Mouse (Mus musculus) induced T-regulatory cell, adult 2 months (primary cell): ENCODE measurements at regions not wholly inside any gene's neighbourhood (a gene's known extent, or its start where the extent isn't known, plus 50 kb on each side); places are given as distances from the start of the nearest gene placed in this dataset.

ENCODE experiments used
- DNase-seq: peaks from one replicate; pipeline ENCODE4 v3.0.0-alpha.2; 2012; ENCODE audit warnings: low read depth

DNA sequence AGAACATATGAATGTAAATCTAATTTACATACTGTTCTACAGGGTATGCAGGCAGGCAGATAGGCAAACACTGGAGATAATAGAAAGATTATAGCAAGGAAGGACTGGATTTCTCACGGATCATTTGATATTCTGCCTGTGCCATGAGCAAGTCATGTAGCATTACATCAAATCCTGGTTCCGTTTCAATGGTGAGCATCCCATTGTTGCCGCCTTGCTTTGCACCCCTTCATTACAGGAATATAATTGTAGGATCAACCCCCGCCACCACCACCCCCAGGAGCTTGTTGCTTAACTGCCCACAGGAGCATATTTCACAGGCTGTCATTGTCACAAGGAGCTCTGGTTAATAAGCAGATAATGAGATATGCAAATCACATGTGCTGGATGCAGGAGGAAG lies 468.8 kb upstream of the Rgma start:
- DNase-seq, result no peak

DNA sequence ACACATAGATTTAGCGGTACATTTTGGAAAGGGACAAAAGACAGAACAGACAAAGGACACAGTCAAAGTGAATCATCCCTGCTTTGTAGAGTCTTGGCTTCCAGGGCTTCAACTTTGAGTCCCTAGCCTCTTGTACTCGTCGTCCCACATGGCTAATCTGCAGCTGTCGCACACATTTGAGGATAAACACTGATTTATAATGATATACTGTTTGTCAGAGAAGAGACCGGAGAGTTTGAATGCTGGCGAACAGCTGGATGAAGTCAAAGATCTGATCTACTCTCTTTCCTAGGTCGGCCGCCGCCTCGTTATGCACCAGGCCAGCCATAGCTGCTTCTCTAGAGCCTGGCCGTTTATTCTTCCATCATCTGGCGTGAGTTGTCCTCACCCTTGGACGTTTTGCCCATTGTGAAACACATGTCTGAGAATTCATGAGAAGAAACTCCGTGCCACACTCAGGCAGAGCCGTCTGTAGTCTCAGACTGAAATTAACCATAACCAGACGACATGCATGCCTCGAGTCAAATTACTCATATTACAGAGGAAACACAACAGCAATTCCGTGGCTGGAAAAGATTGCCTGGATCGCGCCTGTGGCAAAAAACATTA lies 448.4 kb upstream of the Rgma start:
- no peak for DNase-seq

DNA sequence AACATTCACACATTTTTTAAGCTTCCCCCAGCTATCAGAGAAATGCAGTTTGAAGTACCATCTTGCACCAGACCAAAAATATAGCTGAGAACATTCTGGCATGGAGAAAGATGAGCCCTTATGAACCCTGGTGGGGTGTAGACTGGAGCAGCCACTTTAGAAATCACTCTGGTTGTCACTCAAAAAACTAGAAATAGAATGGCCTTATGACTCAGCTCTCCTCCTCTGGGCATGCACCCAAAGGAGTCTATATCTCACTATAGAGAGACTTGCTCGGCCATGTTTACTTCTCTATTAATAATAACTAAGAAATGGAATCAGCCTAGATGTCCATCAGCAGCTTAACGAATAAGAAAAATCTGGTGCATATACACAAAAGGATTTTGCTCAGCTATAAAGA lies 436.5 kb upstream of the Rgma start:
- DNase-seq, result no peak

DNA sequence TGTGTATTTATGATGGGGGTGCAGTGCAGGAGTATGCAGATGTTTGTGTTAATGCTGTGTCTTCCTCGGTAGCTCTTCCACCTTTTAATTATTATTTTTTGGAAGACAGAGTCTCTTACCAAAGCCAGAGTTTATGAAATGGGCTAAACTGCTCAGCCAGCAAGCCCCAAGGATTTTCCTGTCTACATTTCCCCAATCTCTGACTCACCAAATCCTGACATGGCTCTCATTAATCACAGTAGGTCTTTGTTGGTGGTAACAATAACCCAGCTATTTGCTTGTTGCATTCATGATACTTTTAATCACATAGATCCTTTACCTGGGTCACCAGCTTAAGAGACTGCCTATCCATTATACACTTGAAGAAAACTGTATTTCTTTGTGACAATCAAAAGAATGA lies 427.8 kb upstream of the Rgma start:
- DNase-seq, result no peak

DNA sequence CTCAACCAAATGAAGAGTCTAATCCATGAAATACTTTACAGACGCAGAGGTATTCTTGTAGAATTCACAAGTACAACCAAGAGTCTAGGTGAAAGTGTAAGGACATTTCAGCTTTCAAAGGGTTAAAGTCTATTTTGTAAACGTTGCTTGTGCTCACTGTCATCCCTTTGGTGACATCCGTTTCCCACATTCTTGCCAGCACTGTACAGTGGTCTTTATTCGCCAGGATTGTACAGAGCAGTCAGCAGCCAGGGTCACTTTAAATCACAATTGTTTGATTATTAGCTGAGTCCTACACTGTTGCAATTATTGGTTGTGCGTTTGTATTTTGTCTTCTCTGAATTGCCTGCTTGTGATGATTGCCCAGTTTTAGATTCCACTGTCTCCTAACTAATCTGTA lies 427.3 kb upstream of the Rgma start:
- DNase-seq, result no peak

DNA sequence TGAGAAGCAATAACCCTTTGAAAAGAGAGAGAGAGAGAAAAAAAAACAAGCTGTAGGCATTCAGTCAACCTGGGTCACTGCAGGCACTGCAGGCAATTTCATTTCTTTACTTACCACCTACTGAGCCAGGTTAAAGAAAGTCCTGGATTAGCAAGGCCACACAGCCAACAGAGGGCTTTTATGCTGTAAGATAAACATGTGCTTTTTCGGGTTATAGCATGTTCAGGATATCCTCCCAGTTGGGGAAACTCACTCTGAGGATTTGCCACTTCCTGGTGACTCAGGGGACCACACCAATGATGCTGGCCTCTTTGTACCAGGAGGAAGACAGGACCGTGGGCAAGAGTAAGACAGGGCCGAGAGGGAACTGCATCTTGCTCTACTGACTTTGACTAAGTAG lies 426.6 kb upstream of the Rgma start:
- no peak for DNase-seq

DNA sequence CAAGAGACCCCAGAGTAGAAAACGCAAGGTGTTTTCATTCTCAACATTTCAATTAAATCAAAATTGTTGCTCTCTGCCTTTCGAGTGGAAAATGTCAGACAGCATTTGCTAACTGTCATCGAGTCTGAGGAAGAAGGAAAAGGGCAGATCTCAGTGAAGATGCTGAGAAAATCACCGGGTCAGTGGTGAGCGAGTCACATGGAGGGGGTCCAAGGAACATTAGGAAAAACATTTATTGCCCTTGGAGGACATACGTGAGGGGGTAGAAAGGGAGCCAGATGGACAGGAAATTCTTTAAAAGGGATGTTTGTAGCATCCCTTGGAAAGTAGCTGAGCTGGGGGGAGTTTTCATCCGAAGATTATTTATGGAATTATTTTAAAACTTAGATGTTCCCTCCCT lies 425.4 kb upstream of the Rgma start:
- DNase-seq, result no peak

DNA sequence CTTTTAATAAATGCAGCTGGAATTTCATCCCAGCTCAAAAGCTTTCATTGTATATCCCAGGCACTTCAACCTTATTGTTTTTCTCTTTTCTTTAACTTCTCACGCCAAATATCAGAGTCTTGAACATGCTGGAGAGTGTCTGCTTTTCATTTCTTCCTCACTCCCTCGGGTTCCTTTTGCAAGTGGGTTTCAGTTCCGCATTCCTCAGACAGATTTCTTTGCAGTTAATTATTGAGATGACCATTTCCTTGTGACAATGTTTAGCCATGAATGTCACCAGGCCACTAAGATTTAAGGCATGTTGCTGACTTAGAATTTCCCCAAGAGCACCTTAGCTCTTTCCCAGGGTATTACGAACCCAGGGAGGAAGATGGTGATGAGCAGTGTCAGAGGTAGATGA lies 417.6 kb upstream of the Rgma start:
- no peak for DNase-seq

DNA sequence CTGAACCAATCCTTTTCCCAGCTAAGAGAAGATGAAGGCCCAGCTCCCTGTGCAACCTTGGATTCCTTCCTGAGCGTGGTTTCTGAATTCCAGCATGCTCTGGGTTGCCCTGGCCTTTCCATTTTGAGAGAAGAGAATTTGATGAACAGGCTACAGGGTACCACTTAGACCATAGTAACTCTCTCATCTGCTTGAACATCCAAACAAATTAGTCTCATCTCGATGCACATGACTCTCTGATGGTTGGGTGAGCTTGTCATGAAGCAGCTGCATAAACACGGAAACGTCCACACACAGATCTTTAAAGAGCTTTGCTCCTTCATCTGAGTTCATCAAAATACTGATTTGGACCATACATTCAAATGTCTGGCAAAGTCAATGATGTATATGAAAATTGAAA lies 414.0 kb upstream of the Rgma start:
- DNase-seq, result no peak

DNA sequence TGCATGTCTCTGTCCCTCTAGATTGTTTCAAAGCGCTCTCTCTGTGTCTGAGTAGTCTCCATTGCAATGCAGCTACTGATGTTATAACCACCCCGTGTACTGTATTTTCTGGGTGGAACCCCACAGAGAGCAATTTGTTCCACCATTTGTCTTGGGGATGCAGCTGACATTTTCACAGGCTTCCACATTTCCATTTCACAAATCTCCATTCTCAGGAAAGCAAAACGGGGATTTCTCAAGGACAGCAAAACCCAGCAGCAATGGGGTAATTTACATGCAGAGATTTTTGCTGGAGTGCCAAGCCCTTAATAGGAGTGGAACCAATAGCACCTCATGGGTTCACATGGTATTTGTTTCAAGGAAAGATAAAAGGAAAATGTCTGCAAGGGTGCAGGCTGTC lies 412.5 kb upstream of the Rgma start:
- no peak for DNase-seq

DNA sequence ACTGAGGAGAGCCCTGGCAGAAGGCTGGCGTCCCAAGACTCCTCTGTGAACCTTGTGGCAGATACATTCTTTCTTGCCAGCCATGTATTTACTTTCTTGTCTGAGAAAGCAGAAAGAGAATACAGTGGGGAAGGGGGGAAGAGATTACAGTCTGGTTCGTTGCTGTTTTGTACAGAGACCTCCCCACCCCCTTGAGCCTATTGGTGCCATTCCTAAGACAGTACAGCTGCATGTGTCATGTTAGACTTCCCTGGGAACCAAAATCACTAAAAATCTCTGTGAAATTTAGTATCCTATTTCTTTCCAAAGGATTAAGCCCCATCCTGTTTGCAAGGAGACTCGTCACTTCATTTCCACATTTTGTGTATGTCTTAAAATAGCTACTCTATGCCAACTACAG lies 411.4 kb upstream of the Rgma start:
- no peak for DNase-seq

DNA sequence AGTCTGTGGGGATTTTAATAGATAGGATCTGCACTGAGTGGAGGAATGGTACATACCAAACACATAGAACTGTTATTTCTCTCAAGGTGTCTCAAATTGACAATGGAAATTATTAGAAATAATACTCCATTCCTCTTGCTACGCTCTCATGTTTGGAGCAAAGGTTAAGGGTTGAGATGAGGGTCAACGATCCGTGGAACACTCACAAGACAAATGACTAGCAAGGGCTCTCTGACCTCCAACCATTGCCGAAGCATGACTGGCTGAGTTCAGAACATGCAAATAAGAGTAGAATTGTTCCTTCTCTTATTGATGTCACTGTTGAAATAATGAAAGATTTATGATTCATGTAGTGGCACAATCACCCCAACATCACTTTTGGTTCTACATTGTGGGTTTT lies 407.1 kb upstream of the Rgma start:
- no peak for DNase-seq

DNA sequence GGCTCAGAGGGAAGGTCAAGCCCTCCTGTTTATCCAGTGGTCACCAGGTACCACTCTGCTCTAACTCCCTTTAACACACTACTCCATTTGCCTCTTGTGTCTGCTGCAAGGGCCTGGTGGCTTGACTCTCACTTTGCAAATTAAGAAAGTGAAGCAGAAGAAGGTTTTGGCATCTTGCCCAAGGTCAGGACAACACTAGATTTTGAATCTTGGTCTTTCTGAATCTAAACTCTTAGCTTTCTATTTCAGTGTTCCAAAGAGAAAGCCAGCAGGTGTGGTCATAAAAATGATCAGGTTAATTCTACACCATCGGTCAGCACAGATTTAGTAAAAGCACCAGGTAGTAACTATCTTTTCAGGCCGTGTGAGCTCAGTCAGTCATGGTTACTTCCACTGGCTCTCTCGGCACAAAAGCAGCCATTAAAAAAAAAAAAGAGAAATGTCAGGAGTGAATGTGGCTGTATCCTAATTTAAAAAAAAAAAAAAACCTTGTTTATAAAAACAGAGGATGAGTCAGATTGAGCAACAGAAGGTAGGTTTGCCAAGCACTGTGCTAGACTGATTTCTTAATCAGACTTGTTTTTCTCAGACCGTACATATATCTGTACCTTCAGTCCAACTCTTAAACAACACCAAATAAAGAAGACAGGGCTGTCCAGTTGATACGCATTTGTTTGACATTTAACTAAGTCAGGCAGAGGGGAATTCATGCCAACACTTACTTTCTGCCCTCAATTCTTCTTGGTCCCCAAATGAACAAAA lies 403.6 kb upstream of the Rgma start:
- no peak for DNase-seq

DNA sequence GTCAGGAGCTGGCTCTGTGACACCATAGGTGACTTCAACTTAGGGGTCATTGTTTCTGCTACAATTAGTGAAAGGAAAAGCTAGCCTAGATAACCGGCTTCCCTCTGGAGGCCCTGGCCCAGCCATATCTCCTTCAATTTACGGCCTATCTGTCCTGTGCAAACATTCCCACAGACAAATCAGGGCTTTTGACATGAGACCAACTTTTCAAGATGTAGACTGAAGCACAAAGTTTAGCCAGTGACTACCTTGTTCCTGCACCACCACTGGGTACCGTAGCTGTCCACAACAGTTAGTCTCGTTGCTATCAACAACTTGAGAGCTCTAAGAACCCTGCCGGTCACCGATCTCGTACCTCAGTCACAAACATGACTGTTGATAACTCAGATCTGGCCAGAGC lies 402.9 kb upstream of the Rgma start:
- DNase-seq, result no peak

DNA sequence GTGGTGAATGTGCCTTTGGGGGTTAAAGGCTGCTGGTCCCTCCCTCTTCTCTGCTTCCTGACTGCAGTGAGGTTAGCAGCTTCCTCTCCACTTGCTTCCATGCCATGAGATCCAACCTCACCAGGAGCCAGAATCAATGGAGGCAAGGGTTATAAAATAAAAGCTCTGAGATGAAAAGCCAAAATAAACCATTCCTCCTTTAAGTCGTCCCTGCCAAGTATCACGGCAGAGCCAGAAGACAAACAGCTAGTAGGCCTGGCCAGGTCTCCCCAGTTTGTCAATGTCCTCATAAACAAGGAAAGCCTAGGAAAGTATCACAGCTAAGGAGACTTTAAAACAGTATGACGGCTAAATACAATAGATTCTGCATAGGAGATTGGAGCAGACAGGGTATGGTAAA lies 401.5 kb upstream of the Rgma start:
- no peak for DNase-seq

DNA sequence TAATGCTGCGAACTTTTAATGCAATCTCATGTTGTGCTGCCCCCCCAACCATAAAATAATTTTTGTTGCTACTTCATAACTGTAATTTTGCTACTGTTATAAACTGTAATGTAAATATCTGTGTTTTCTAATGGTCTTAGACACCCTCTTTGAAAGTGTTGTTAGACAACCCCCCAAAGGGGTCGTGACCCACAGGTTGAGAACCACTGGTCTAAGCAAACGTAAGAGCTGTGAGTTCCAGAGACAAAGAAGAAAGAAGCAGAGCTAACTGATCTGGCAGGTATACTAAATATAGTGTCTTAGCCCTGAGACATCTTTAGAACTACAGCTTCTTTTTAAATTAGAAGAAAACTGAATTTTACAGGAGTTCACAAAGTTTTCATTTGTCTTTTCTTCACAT lies 400.9 kb upstream of the Rgma start:
- no peak for DNase-seq

DNA sequence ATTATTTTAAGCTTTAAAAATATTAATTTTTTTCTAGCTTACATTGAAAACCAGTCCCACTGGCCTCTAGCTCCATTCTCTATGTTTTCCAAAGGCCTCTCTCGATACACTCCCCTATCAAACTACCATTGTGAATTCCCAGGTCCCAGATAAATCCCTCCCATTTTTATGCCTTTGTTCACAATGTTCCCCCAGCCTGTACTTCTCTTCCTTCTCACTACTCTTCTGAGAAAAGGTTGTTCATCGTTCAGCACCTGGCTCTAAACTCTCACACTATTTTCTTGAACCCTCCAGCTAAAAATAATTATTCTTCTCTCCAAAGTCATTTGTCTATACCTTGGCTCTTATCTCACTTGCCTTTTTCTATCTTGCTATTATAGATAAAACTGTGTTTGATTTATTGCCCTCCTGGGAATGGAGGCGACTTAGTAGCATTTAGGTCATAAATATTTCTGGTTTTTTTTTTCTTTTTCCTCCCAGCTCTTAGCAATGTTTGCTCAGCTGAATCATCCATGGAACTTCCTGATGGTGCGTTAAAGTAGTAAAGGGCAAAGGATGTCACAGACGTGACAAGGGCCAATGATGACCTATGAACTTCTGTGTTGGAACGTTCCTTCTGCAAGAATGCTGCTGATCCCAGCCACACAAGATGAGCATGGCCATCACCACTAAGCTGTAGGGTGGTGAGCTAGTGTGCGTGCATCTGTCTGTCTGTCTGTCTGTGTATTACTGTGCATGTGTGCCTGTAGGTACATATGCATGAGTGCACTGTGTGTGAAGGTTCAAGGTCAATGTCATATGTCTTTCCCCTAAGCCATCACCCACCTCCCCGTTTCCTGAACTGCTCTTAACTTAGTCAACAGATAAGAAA lies 384.5 kb upstream of the Rgma start:
- DNase-seq, result no peak

DNA sequence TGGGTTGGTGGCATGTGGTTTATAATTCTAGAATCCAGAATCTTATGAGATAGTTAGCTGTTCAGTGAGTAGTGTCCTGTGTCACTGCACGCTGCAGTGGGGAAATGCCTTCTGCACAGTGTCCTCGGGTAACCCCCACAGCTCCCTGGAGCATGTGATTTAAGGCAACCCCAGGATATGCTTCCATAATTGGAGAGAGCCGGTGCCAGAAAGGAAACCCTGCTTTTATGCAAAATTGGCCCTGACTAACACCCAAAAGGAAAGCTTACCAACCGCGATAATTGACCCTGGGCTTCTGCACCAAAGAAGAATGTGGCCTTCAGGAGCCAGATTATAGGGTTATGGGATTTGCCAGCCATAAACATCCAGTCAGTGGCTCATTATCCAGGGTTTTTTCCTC lies 376.9 kb upstream of the Rgma start:
- DNase-seq, result no peak

DNA sequence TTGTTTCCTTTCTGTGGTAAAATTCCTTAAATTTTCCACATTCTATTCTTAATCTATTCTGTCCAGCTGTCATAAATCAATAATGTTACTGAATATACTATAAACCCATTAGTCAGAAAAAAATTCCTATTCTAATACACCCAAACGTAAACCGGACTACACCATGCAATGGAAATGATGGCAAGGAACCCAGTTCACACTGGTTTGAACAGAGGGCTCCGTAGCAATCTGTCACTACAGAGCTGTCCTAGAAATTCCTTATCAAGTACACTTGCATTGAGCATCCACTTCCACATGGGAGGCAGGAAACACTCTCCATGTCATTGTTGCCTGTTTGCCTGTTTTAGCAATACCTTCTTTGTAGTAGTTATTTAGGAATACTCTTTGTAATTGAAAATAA lies 356.2 kb upstream of the Rgma start:
- no peak for DNase-seq

DNA sequence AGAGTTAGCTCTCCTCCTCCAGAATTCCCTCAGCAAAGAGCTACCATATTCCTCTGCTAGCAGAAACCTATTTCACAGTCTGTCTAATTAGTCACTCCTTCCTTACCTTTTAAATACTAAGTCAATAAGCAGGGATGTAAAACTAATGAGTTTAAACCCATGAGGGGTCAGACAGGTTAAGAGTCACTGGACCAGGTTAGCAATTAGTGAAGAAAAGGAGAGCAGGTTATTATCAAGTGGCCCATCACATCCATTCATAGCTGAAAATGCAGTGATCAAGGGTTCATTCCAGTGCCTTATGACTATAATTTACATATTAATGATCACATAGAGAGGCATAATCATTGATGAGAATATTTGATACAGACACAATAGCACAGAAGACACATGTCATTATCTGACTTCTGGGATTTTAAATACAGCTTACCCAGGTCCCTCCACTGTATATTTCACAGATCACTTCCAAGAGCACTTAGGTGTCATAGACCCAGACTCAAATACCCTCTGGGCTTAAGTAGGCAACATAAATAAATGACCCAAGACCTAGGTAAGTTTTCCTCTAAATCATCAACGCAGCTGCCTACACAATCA lies 355.4 kb upstream of the Rgma start:
- DNase-seq, result no peak

DNA sequence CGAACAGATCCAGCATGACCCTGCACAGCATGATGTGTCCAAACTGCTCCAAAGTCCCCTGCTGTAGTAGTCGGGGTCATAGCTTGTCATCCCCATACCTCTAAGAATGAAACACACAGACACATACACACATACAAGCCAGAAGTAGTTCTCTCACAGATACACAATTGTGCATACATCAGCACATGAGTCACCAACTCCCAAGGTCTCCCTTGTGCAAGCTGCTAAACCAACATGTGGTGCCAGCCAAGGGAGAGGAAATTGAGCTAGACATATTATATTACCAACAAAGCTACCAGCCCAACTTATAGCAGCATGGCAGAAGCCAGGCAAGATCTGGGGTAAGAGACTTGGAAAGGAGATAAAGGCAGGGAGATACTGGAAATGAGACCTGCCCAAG lies 353.5 kb upstream of the Rgma start:
- no peak for DNase-seq

DNA sequence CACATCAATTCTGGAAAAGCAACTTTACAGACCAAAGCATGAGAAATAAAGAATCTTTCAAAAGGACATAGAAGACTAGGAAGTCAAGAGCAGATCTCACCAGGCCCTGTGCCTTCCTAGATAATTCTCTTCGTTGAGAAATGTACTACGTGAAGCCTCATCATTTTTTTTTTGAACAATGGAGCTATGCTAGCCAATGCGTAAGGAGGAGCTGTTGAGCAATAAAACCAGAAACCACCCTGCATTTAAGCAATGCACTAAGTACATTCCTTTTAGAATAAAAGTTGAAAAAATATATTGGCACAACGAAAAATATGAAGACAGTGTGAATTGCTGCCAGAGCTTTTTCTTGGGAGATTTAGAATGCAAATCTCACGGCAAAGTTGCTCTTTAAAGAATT lies 349.7 kb upstream of the Rgma start:
- DNase-seq, result no peak

DNA sequence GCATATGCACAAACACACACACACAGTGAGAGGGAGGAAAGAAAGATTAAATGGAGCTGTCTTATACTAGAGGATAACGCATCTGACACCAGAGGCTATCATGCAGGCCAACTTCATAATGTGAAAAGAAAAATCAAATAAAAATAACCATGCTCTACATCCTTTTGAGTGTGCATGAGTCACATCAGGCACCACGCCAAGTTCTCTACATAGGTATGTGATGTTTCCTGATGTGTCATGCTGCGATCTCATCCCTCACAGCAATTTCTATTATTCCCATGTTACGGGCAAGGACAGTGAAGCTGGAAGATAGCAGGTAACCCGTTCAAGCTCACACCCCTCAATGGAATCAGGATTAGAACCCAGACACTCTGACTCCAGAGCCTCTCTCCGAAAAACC lies 346.4 kb upstream of the Rgma start:
- no peak for DNase-seq
